Mouse (Mus musculus) thymus, postnatal 10 days (tissue): Measurements from ENCODE around the gene Wdr25.
A peak's percentile ranks its signal among the peaks of the same experiment; 100 is the strongest.

Source experiments
- DNase-seq, 2 experiments: peaks; one replicate each; pipeline ENCODE4 v3.0.0; 2021; ENCODE audit warnings: low spot score in 2 of 2

The Wdr25 gene

DNA sequence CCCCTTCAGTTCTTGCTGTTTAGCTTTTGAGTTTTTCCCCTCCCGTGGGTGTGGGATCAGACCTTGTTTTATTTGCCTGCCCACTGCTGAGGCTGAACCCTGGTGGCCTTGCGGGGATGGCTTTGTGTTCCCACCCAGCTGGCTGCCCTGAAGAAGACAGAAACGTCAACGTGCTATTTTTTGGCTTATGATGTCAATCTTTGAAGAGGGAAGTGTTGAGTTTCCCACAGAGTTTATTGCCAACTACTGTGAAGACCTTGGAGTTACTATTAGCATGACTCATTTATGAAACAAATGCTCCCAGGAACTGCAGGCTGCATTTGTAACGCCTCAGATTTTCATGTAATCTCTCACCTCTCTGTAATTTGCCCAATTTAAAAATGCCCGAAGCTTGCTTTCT, 43.4 kb downstream of the Wdr25 start:
- no peak for DNase-seq

- DNase-seq, result no peak
These were observed 44.1 kb downstream of the Wdr25 start for GRCm38 (mm10) chr12:108937506-108937905.

DNA sequence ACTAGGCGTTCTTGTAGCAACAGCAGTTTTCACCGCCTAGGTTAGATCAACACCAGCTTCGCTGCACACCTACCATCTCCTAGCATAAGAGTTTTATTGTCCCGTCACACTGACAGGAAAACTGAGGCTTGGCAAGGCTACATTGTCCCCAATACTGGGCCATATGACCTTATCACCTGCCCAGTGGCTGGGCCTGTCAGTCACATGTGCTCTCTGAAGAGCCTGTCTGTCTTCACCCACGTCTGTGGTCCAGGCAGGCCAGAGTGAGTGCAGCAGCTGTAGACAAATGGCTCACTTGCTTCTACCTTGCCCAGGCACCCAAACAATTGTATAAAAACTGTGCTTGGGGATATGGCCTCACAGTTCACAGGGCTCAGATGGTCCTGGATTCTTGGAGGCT, 45.4 kb downstream of the Wdr25 start:
- no peak for DNase-seq

- no peak for DNase-seq
These were observed 45.9 kb downstream of the Wdr25 start for GRCm38 (mm10) chr12:108939317-108939716.

DNA sequence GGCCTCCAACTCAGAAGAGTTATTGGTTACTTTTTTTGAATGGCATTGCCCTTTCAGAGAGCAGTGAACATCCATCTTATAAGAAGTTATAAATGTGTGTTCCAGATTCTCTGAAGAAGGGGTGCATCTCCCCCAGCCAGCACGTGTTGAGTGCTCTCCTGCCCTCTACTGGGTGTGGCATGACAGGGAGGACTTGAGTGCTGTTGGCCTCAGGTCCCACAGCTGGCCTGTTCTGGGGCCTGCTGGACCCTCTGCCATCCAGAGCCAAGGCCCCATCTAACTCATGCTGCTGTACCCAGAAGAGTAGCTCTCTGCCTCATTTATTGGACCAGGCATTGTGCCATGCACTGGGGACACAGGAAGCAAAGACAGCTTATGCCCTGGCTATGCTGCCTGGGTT, 46.8 kb downstream of the Wdr25 start:
- DNase-seq, result peak in 1 of 2 experiments; percentile 17

DNA sequence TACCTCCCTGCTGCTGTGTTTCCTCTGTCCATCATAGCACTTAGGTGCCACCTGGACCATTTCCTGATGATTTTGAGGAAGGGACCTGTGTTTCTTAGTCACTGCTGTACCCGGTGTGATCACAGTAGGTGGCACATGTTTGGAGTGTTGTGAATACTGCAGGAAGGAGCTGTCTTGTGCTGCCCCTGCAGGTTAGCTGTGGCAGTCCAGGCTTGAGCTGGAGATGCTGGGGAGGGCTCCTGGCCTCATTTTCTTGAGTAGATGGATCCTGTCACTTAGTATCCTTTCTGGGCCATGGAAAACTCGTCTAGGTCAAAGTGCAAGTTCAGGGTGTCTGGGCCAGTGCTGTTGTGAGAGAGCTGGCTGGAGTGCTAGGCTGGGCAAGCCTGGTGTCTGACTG, 47.9 kb downstream of the Wdr25 start:
- DNase-seq, result no peak

- no peak for DNase-seq
These were observed 48.9 kb downstream of the Wdr25 start for GRCm38 (mm10) chr12:108942203-108942923.

- no peak for DNase-seq
These were observed 59.6 kb downstream of the Wdr25 start for GRCm38 (mm10) chr12:108953011-108953550.

- no peak for DNase-seq
These were observed 60.4 kb downstream of the Wdr25 start for GRCm38 (mm10) chr12:108953838-108954237.

DNA sequence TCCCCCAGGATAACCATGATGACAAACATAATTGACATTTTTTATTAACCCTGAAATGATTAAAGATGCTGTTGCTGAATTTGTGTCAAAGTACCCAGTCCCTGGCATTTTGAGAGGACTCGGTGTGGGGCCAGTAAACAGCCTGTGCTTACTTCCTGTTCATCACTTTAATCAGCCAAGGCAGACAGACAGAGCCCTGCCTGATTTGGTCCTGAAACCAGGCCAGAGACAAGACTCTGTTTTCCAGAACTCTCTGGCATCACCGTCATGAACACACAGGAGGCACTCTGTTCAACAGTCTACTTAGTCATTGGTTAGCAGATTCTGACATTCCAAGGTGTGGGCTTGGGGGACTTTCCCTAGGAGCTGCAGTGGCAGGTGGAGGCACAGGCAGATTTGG, 61.0 kb downstream of the Wdr25 start:
- DNase-seq, result no peak

DNA sequence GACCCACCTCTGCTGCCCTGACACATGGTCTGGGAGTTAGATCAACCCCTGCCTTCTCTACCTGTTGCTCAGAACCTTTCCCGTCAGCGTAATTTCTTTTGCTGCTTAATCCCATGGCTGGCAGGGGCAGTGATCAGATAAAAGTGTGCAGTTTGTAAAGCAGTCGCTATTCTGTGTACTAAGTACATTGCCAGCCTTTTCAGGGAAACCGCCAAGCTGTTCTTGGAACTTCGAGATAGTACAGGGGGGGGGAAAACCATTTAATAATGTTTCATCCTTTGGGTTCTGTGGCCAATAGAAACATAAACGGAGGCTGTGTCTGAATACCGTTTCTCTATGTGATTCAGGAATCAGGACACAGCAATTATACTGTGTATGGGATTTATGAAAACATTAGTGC, 65.1 kb downstream of the Wdr25 start:
- DNase-seq, result no peak

- no peak for DNase-seq
These were observed 65.7 kb downstream of the Wdr25 start for GRCm38 (mm10) chr12:108958991-108959638.

DNA sequence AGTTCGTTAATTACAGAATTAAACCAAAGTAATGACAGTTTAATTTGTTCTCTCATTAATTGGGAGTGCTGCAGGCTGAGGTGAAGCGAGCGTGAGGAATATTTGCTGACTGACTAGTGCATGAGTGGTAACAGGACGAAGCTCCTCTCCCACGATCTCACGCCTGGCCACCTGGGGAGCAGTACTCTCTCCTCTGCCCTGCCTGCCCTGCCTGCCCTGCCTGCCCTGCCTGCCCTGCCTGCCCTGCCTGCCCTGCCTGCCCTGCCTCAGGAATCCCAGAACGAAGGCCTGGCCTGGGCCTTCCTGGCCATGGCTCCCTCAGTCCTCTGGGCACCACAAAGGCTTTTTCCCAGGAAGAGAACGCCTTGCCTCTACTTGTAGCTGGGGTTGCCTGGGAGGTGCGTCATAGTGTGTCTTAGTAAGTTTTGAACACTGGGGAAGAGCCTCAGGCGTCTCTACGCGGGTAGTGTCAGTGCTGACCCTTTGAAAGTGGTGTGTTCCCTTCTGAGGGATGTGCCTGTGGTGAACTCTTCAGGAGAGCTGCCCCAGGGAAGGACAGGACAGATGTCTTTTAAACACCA, 66.3 kb downstream of the Wdr25 start:
- DNase-seq, result no peak

- no peak for DNase-seq
These were observed 66.8 kb downstream of the Wdr25 start for GRCm38 (mm10) chr12:108960225-108960624.

DNA sequence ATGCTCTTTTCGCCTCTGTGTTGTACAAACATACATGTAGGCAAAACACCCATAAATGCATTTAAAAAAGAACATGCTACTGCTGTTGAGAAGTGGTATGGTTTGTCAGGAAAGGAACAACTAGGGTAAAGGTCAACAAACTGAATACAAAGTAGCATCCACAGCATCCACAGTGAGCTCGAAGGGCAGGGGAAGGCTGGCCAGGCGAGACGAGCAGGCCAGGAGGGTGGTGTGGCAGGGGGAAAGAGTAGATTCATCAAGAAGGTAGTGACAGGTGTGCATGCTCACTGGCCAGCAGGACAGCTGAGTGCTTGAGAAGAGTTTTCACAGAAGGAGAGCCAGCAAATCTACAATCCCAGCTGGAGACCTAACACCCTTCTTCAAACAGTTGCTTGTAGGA, 74.2 kb downstream of the Wdr25 start:
- DNase-seq, result no peak

- no peak for DNase-seq
These were observed 74.6 kb downstream of the Wdr25 start for GRCm38 (mm10) chr12:108968031-108968430.

- DNase-seq, result no peak
These were observed 78.0 kb downstream of the Wdr25 start for GRCm38 (mm10) chr12:108971446-108971845.

- no peak for DNase-seq
These were observed 78.8 kb downstream of the Wdr25 start for GRCm38 (mm10) chr12:108972234-108972633.

- DNase-seq, result no peak
These were observed 86.5 kb downstream of the Wdr25 start for GRCm38 (mm10) chr12:108979977-108980376.

GRCm38 (mm10) chr12:108981941-108982683, 88.7 kb downstream of the Wdr25 start:
- no peak for DNase-seq

GRCm38 (mm10) chr12:108982684-108982960, 89.2 kb downstream of the Wdr25 start:
- no peak for DNase-seq

DNA sequence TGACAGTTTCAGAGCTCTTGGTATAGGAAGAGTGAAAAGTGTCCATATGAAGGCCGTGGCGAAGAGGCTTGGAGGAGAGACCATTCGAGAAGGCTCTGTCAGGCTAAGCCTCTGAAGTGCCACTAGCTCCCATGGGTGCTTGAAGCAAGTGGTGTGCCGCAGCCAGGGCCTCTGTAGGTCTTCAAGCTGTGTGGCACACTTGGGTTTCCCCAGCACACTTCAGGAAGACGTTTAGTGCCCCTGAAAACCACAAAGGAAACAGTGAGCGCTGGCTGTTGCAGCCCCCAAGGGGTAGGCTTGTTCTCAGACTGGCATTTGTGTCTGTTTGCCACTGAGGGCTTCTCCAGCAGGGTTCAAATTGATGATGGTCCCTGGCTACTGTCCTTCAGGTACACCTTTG, 90.1 kb downstream of the Wdr25 start:
- peak in 1 of 2 experiments; percentile 20 for DNase-seq
